ENCODE assay signal across 12 mouse cellular contexts in genomic region chr5:72802851-72803250, GRCm38 (mm10). TPM values are rescaled to one million over a fixed set of nuclear protein-coding genes. Genes with fewer than 3 reads are reported as not detected.
DNase-seq lines count a peak whose midpoint lies in the region; ATAC-seq and TF ChIP-seq lines count a peak whose summit lies in the region.
"Had no signal": no experiment of that assay in that cellular context is flagged by ENCODE, and none has a peak within 500 bp of the region (broad histone marks: within the 10 kb centered on the region; RNA-seq: fewer than 3 reads in every experiment).

No protein-coding gene starts in this region.

- H3K4me1 ChIP-seq in heart, embryonic 13.5 days = peaks cover 44% of the 10 kb centered on the region
- H3K4me1 ChIP-seq in small intestine, adult 2 months (ENCODE audit: control insufficient read depth, insufficient read depth, insufficient read length, low read length) = no peaks in the 10 kb centered on the region
- H3K4me1 ChIP-seq: neural tube, embryonic 12.5 days had no signal

- no peaks in the 10 kb centered on the region for H3K9me3 ChIP-seq in heart, embryonic 13.5 days
- H3K9me3 ChIP-seq: neural tube, embryonic 12.5 days had no signal

- H3K27me3 ChIP-seq in heart, embryonic 13.5 days (replicated peaks) = no peaks in the 10 kb centered on the region
- H3K27me3 ChIP-seq in small intestine, adult 2 months (ENCODE audit: control insufficient read depth, insufficient read depth, low read length) = no peaks in the 10 kb centered on the region
- H3K27me3 ChIP-seq: neural tube, embryonic 12.5 days had no signal

- TF ChIP-seq POLR2A in small intestine, adult 2 months (IDR thresholded peaks at IDR 0.05; ENCODE audit: low read depth, low read length) = no peak

- ATAC-seq in heart, embryonic 13.5 days (ENCODE audit: extremely low read depth, insufficient number of reproducible peaks, low FRiP score, low TSS enrichment) = no peak; the same call in 1 of the 2 replicates

- 34% methylated on average over 5 of the region's 5 CpGs for WGBS in heart, embryonic 13.5 days
- 72% methylated on average over 5 of the region's 5 CpGs for WGBS in small intestine, adult 2 months

- H3K4me3 ChIP-seq in heart, embryonic 13.5 days = no peak overlapping the region
- no peak overlapping the region for H3K4me3 ChIP-seq in small intestine, adult 2 months (ENCODE audit: low read depth, low read length)
- H3K4me3 ChIP-seq: neural tube, embryonic 12.5 days had no signal

- peak overlapping the region; percentile 14; the same call in 1 of the 2 replicates for H3K4me2 ChIP-seq in heart, embryonic 13.5 days
- H3K4me2 ChIP-seq: neural tube, embryonic 12.5 days had no signal

- peak overlapping the region; percentile 73 for H3K27ac ChIP-seq in heart, embryonic 13.5 days (replicated peaks)
- H3K27ac ChIP-seq in small intestine, adult 2 months (ENCODE audit: insufficient read depth, low read depth, low read length) = 0 out of 2 replicates have a peak overlapping the region, but pooled peaks have one; percentile 23
- H3K27ac ChIP-seq: neural tube, embryonic 12.5 days had no signal

- peak; percentile 12 for DNase-seq in adrenal gland, postnatal 14 days
- no peak for DNase-seq in adrenal gland, postnatal 25 days
- DNase-seq in thymus, postnatal 0 days (ENCODE audit: low spot score) = peak; percentile 56
- DNase-seq in thymus, postnatal 4 days = no peak
- no peak for DNase-seq in cerebellum, postnatal 4 days (ENCODE audit: low spot score in 2 of 2)
- no peak for DNase-seq in kidney, adult 18-20 months
- DNase-seq: cerebellum, postnatal 14 days; kidney, adult 2 months; lung, postnatal 36 days had no signal

- TF ChIP-seq CTCF in small intestine, adult 2 months (IDR thresholded peaks at IDR 0.05; ENCODE audit: extremely low read depth, insufficient read length, insufficient replicate concordance, low read depth, low read length) = no peak

- H3K9ac ChIP-seq in heart, embryonic 13.5 days = no peak overlapping the region; the same call in 1 of the 2 replicates
- H3K9ac ChIP-seq: neural tube, embryonic 12.5 days had no signal

- H3K36me3 ChIP-seq in heart, embryonic 13.5 days = no peaks in the 10 kb centered on the region
- H3K36me3 ChIP-seq in small intestine, adult 2 months (ENCODE audit: control insufficient read depth, insufficient read depth, low read length) = no peaks in the 10 kb centered on the region
- H3K36me3 ChIP-seq: neural tube, embryonic 12.5 days had no signal

RNA-seq across cellular contexts. Expression of gene Txk, which starts 50.3 kb away (rescaled TPM):
- total RNA-seq in adrenal gland, postnatal 14 days (2021) = 2.3 TPM in 1 of 2 replicates, not detected in the other
- not detected in 2 replicates for total RNA-seq in adrenal gland, postnatal 25 days (2021)
- polyA plus RNA-seq in thymus, postnatal 0 days (2015; fragmentation: Nextera tagmentation; extraction: Ambion mirVana) = 57.9 and 64.1 TPM in 2 replicates
- polyA plus RNA-seq in heart, embryonic 13.5 days (2015; fragmentation: Nextera tagmentation; extraction: Ambion mirVana) = 0.10 and 0.20 TPM in 2 replicates
- polyA plus RNA-seq in small intestine, adult 2 months (2012; rRNA removed) = 0.20 and 0.34 TPM in 2 replicates

Comparison
In these comparisons a context has a peak if more than half of its experiments do, and no peak if none do; other contexts are left out.
1. DNase-seq: peak in adrenal gland, postnatal 14 days (single experiment) and thymus, postnatal 0 days (single experiment); none in adrenal gland, postnatal 25 days (single experiment), thymus, postnatal 4 days (single experiment), cerebellum, postnatal 4 days (0 of 2) and kidney, adult 18-20 months (single experiment).
2. RNA of gene Txk, which starts 50.3 kb away (polyA plus RNA-seq): 57.9 to 64.1 TPM in thymus, postnatal 0 days; 0.20 to 0.34 TPM in small intestine, adult 2 months and 0.10 to 0.20 TPM in heart, embryonic 13.5 days; every median in the first group is over 10 times any median in the second.